Comparison of ENCODE assay signal across 8 mouse cellular contexts in the genomic region with DNA sequence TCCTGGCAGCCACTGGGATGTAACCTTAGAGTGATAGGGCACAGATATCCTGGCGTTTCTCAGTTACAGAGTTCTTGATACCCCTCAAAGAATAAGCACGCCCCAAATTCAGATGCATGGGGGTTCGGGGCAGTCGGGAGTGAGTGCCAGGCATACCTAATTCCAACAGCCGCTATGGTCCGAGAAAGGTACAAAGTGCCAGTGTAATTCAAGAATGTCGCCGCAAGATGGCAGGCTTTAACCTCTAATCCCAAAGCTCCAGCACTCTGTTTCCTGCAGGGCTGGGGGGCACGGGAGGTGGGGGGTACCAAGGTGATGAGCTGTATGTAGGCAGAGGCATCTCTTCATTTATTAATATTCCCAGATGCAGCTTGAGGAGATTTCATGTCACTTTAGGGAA.
A peak's percentile ranks its signal among the peaks of the same experiment; 100 is the strongest.
DNase-seq lines count a peak whose midpoint lies in the region; ATAC-seq and TF ChIP-seq lines count a peak whose summit lies in the region.

No protein-coding gene starts in this region.

- 1% methylated on average over 9 of the region's 9 CpGs for WGBS in hindbrain, postnatal 0 days

- H3K9ac ChIP-seq in hindbrain, postnatal 0 days (replicated peaks; ENCODE audit: low read length): peak overlapping the region; percentile 37; the same call in 1 of the 2 replicates

- peak overlapping the region; percentile 54 for H3K4me2 ChIP-seq in hindbrain, postnatal 0 days (ENCODE audit: low read depth, low read length)

- peak; percentile 6 for DNase-seq in ovary, postnatal 10 days (ENCODE audit: low spot score)
- DNase-seq in ovary, adult 18-20 months (ENCODE audit: low spot score): no peak
- DNase-seq in cerebellum, adult 8-10 months: peak; percentile 53
- DNase-seq in hindbrain, postnatal 0 days (ENCODE audit: low spot score): peak; percentile 73
- DNase-seq in left cerebral cortex, adult 2 months (ENCODE audit: extremely low spot score in 1 of 2, low spot score in 2 of 2): peak; percentile 56 to 72
- DNase-seq in spleen, postnatal 10 days (ENCODE audit: low spot score in 2 of 2): peak; percentile 6 to 42

- 0 out of 2 replicates have a peak, but pooled peaks cover 3% of the 10 kb centered on the region for H3K4me1 ChIP-seq in hindbrain, postnatal 0 days (ENCODE audit: insufficient read depth, low read length)

- H3K9me3 ChIP-seq in hindbrain, postnatal 0 days (ENCODE audit: low read length): no peaks in the 10 kb centered on the region

- 0 out of 2 replicates have a peak, but pooled peaks have one; percentile 67 for ATAC-seq in frontal cortex, adult (ENCODE audit: low TSS enrichment)
- ATAC-seq in hindbrain, postnatal 0 days: peak; percentile 56; the same call in 1 of the 2 replicates
- peak; percentile 65 for ATAC-seq in megakaryocyte-erythroid progenitor cell, adult 5-6 weeks (replicated peaks; ENCODE audit: low FRiP score, low TSS enrichment, poor library complexity, severe bottlenecking)

- H3K27ac ChIP-seq in hindbrain, postnatal 0 days: no peak overlapping the region
- no peak overlapping the region for H3K27ac ChIP-seq in left cerebral cortex, adult 2 months

- intact Hi-C loops in left cerebral cortex, adult 2 months (cut with DNase I): loop anchor here (2.0 to 5.0 kb wide), 2 partner anchors 33 to 151 kb away; no protein-coding TSS in a partner anchor

- H3K36me3 ChIP-seq in hindbrain, postnatal 0 days (ENCODE audit: insufficient read depth, low read length): no peaks in the 10 kb centered on the region

- peak overlapping the region; percentile 13; the same call in 1 of the 2 replicates for H3K4me3 ChIP-seq in hindbrain, postnatal 0 days (ENCODE audit: low read length)
- peak overlapping the region; percentile 27; the same call in 1 of the 2 replicates for H3K4me3 ChIP-seq in left cerebral cortex, adult 2 months

- peak; percentile 89 for TF ChIP-seq CTCF in hindbrain, postnatal 0 days (IDR thresholded peaks at IDR 0.05; ENCODE audit: low read depth)
- TF ChIP-seq CTCF in left cerebral cortex, adult 2 months (IDR thresholded peaks at IDR 0.05): peak; percentile 72

- H3K27me3 ChIP-seq in hindbrain, postnatal 0 days (ENCODE audit: insufficient read depth, low read length): no peaks in the 10 kb centered on the region
